8 mouse cellular contexts compared by ENCODE assay signal in genomic region chr5:52669426-52670191, GRCm38 (mm10). TPM values are rescaled to one million over a fixed set of nuclear protein-coding genes. Genes with fewer than 3 reads are reported as not detected.
DNase-seq lines count a peak whose midpoint lies in the region; ATAC-seq lines count a peak whose summit lies in the region.

TSS of gene Sepsecs (minus strand) at chr5:52669708.

- WGBS in hindbrain, embryonic 14.5 days: 4% methylated on average over 56 of the region's 56 CpGs

- peak; percentile 92 for DNase-seq in R1 (ENCODE audit: low read depth, low spot score)
- peak; percentile 97 for DNase-seq in cerebellum, postnatal 25 days
- peak; percentile 91 to 95 for DNase-seq in frontal cortex, postnatal 25 days (ENCODE audit: low spot score in 2 of 2)
- DNase-seq in hindbrain, embryonic 14.5 days (ENCODE audit: low spot score): peak; percentile 92
- peak; percentile 91 to 94 for DNase-seq in layer of hippocampus, postnatal 36 days
- peak; percentile 94 for DNase-seq in lung, postnatal 36 days
- DNase-seq in retina, postnatal 1 day: peak; percentile 95
- DNase-seq in urinary bladder, adult 18-20 months (ENCODE audit: low spot score in 2 of 2): peak; percentile 87 to 92

- H3K4me2 ChIP-seq in hindbrain, embryonic 14.5 days (replicated peaks): peak within 1 kb of the TSS; percentile 79

- H3K36me3 ChIP-seq in hindbrain, embryonic 14.5 days (replicated peaks; ENCODE audit: control insufficient read depth, insufficient read depth): peaks cover 10% of the 10 kb centered on the region; the same call in 1 of the 2 replicates

- no peaks in the 10 kb centered on the region for H3K9me3 ChIP-seq in hindbrain, embryonic 14.5 days (ENCODE audit: control insufficient read depth, low read length)

- H3K4me1 ChIP-seq in hindbrain, embryonic 14.5 days (replicated peaks; ENCODE audit: control insufficient read depth, insufficient read depth, low read length): peaks cover 6% of the 10 kb centered on the region

- ATAC-seq in hindbrain, embryonic 14.5 days (ENCODE audit: low FRiP score): peak; percentile 95

- peak within 1 kb of the TSS; percentile 89 for H3K9ac ChIP-seq in hindbrain, embryonic 14.5 days

- peak within 1 kb of the TSS; percentile 95 for H3K4me3 ChIP-seq in hindbrain, embryonic 14.5 days (replicated peaks; ENCODE audit: low read length)

- no peaks in the 10 kb centered on the region for H3K27me3 ChIP-seq in hindbrain, embryonic 14.5 days (ENCODE audit: control insufficient read depth, insufficient read depth, low read length)

- 0 out of 2 replicates have a peak within 1 kb of the TSS, but pooled peaks have one; percentile 28 for H3K27ac ChIP-seq in hindbrain, embryonic 14.5 days

RNA-seq across cellular contexts. Expression of gene Sepsecs, which starts in this region (rescaled TPM):
- polyA plus RNA-seq in hindbrain, embryonic 14.5 days (2014; fragmentation: Nextera tagmentation; extraction: Ambion mirVana): 7.5 and 7.7 TPM in 2 replicates
- total RNA-seq in layer of hippocampus, postnatal 36 days (2021): 10 to 100 TPM; 10.1 to 10.6 TPM

Comparison
In these comparisons a context has a peak if more than half of its experiments do, and no peak if none do; other contexts are left out.
1. Peak in every context shown above with its lines: DNase-seq, ATAC-seq, H3K4me3 ChIP-seq and H3K27ac ChIP-seq.